Mouse (Mus musculus) MEL (cell line): ENCODE results near the gene Rdh5. TPM values are rescaled to one million over a fixed set of nuclear protein-coding genes. Genes with fewer than 3 reads are reported as not detected.

Experiments used
- DNase-seq: peaks from one replicate; pipeline ENCODE4 v3.0.0; 2011; ENCODE audit warnings: low read depth, low spot score
- H3K27ac ChIP-seq: 2 replicates; pipeline ENCODE4 v1.5.1; 2012; ENCODE audit warnings: low read depth, mild to moderate bottlenecking, control low read depth, low read length, moderate library complexity; ENCODE audit not compliant: control insufficient read depth
- H3K27me3 ChIP-seq, 2 experiments: fragments of 150-350 bp in 1 of 2; sonication (generic) in 1 of 2; 2 replicates each; pipeline ENCODE4 v1.6.1; 2012; ENCODE audit warnings: low read length in 2 of 2, mild to moderate bottlenecking in 2 of 2, improper control_type of control experiment in 1 of 2, moderate library complexity in 1 of 2; ENCODE audit not compliant: insufficient read depth in 2 of 2, control insufficient read depth in 1 of 2
- H3K36me3 ChIP-seq, 2 experiments: 2 replicates each; pipeline ENCODE4 v1.6.1; 2012 to 2014; ENCODE audit warnings: low read length in 2 of 2, improper control_type of control experiment in 1 of 2, inconsistent platforms in 1 of 2, mild to moderate bottlenecking in 1 of 2; ENCODE audit not compliant: insufficient read depth in 2 of 2, control insufficient read depth in 1 of 2
- H3K4me1 ChIP-seq, 2 experiments: fragments of 150-350 bp in 1 of 2; sonication (generic) in 1 of 2; 2 replicates each; pipeline ENCODE4 v1.6.1; 2012; ENCODE audit warnings: low read length in 2 of 2, improper control_type of control experiment in 1 of 2, mild to moderate bottlenecking in 1 of 2; ENCODE audit not compliant: insufficient read depth in 2 of 2, control insufficient read depth in 1 of 2
- H3K4me3 ChIP-seq, 2 experiments: fragments of 150-350 bp in 1 of 2; sonication (generic) in 1 of 2; 2 replicates each; pipeline ENCODE4 v1.5.1; 2012; ENCODE audit warnings: low read depth in 2 of 2, low read length in 2 of 2, mild to moderate bottlenecking in 2 of 2, moderate library complexity in 2 of 2, control low read depth in 1 of 2, improper control_type of control experiment in 1 of 2; ENCODE audit not compliant: control insufficient read depth in 1 of 2, insufficient read depth in 1 of 2
- H3K79me2 ChIP-seq: 2 replicates; pipeline ENCODE4 v1.6.1; 2012; ENCODE audit warnings: mild to moderate bottlenecking, low read length, moderate library complexity; ENCODE audit not compliant: control insufficient read depth, poor library complexity, insufficient read depth
- H3K9ac ChIP-seq: 2 replicates; pipeline ENCODE4 v1.6.1; 2012; ENCODE audit warnings: low read depth, mild to moderate bottlenecking, control low read depth, low read length, moderate library complexity; ENCODE audit not compliant: control insufficient read depth, poor library complexity, severe bottlenecking
- H3K9me3 ChIP-seq: fragments of 150-350 bp; sonication (generic); replicated peaks from 2 replicates; pipeline ENCODE4 v1.6.1; 2012; ENCODE audit warnings: mild to moderate bottlenecking, low read length, improper control_type of control experiment, moderate library complexity; ENCODE audit not compliant: insufficient read depth
- BHLHE40 ChIP-seq: IDR thresholded peaks from 2 replicates; pipeline ENCODE4 v1.6.1; 2012; ENCODE audit warnings: low read depth, mild to moderate bottlenecking, inconsistent platforms, low read length, improper control_type of control experiment, borderline replicate concordance
- CHD1 ChIP-seq: IDR thresholded peaks from 2 replicates; pipeline ENCODE4 v1.6.1; 2012; ENCODE audit warnings: low read depth, mild to moderate bottlenecking, inconsistent platforms, low read length, improper control_type of control experiment
- CHD2 ChIP-seq: IDR thresholded peaks from 2 replicates; pipeline ENCODE4 v1.6.1; 2011; ENCODE audit warnings: low read length, improper control_type of control experiment
- ELF1 ChIP-seq: IDR thresholded peaks from 2 replicates; pipeline ENCODE4 v1.6.1; 2014; ENCODE audit warnings: low read depth, mild to moderate bottlenecking, inconsistent platforms, low read length, improper control_type of control experiment, moderate library complexity
- EP300 ChIP-seq, 2 experiments: IDR thresholded peaks; 2 replicates each; pipeline ENCODE4 v1.6.1; 2011; ENCODE audit warnings: improper control_type of control experiment in 2 of 2, low read length in 2 of 2, low read depth in 1 of 2, mild to moderate bottlenecking in 1 of 2
- ETS1 ChIP-seq: IDR thresholded peaks from 2 replicates; pipeline ENCODE4 v1.6.1; 2012; ENCODE audit warnings: low read depth, mild to moderate bottlenecking, inconsistent platforms, low read length, improper control_type of control experiment, moderate library complexity
- GABPA ChIP-seq: IDR thresholded peaks from 2 replicates; pipeline ENCODE4 v1.6.1; 2012; ENCODE audit warnings: low read depth, mild to moderate bottlenecking, inconsistent platforms, low read length, improper control_type of control experiment, moderate library complexity
- GATA1 ChIP-seq: IDR thresholded peaks from 2 replicates; pipeline ENCODE4 v1.6.1; 2011; ENCODE audit warnings: low read depth, low read length, improper control_type of control experiment
- JUND ChIP-seq: IDR thresholded peaks from 2 replicates; pipeline ENCODE4 v1.6.1; 2011; ENCODE audit warnings: low read depth, mild to moderate bottlenecking, improper control_type of control experiment, low read length
- MXI1 ChIP-seq: IDR thresholded peaks from 2 replicates; pipeline ENCODE4 v1.6.1; 2011; ENCODE audit warnings: mild to moderate bottlenecking, low read depth, low read length, improper control_type of control experiment
- MYB ChIP-seq: IDR thresholded peaks from 2 replicates; pipeline ENCODE4 v1.6.1; 2011; ENCODE audit warnings: mild to moderate bottlenecking, low read depth, low read length, improper control_type of control experiment
- RCOR1 ChIP-seq: IDR thresholded peaks from 2 replicates; pipeline ENCODE4 v1.6.1; 2012; ENCODE audit warnings: low read depth, mild to moderate bottlenecking, inconsistent platforms, low read length, improper control_type of control experiment
- SMC3 ChIP-seq: IDR thresholded peaks from 2 replicates; pipeline ENCODE4 v1.6.1; 2011; ENCODE audit warnings: low read depth, low read length, improper control_type of control experiment
- UBTF ChIP-seq: IDR thresholded peaks from 2 replicates; pipeline ENCODE4 v1.6.1; 2012; ENCODE audit warnings: low read depth, mild to moderate bottlenecking, inconsistent platforms, low read length, improper control_type of control experiment, moderate library complexity, borderline replicate concordance; ENCODE audit not compliant: insufficient read depth
- USF1 ChIP-seq: IDR thresholded peaks from 2 replicates; pipeline ENCODE4 v1.6.1; 2014; ENCODE audit warnings: low read depth, mild to moderate bottlenecking, inconsistent platforms, low read length, improper control_type of control experiment, moderate library complexity
- ZC3H11A ChIP-seq: IDR thresholded peaks from 2 replicates; pipeline ENCODE4 v1.6.1; 2012; ENCODE audit warnings: low read depth, mild to moderate bottlenecking, inconsistent platforms, low read length, improper control_type of control experiment
- ZKSCAN1 ChIP-seq: IDR thresholded peaks from 2 replicates; pipeline ENCODE4 v1.6.1; 2012; ENCODE audit warnings: low read depth, mild to moderate bottlenecking, inconsistent platforms, low read length, improper control_type of control experiment, moderate library complexity
- polyA plus RNA-seq, 2 experiments: library from polyadenylated mRNA; stranded (reverse) in 1 of 2; unstranded in 1 of 2; fragments of >175 nt in 1 of 2; fragments of >200 nt in 1 of 2; gene quantifications; 2 replicates each; pipeline versions ENCODE4 v1.2.1 to v1.2.4; 2012; ENCODE audit warnings: low replicate concordance in 2 of 2, low read depth in 1 of 2; ENCODE audit not compliant: insufficient read length in 2 of 2, insufficient read depth in 1 of 2, missing spikeins in 1 of 2
- total RNA-seq: library from RNA; depleted of rRNA; stranded (reverse); fragments of 300-350 nt; gene quantifications from 2 replicates; pipeline ENCODE4 v1.2.3, GENCODE M21; 2012

Gene Rdh5
- total and polyA plus RNA-seq, 3 experiments, result 1.2 to 4.2 TPM; not detected in 1

DNA sequence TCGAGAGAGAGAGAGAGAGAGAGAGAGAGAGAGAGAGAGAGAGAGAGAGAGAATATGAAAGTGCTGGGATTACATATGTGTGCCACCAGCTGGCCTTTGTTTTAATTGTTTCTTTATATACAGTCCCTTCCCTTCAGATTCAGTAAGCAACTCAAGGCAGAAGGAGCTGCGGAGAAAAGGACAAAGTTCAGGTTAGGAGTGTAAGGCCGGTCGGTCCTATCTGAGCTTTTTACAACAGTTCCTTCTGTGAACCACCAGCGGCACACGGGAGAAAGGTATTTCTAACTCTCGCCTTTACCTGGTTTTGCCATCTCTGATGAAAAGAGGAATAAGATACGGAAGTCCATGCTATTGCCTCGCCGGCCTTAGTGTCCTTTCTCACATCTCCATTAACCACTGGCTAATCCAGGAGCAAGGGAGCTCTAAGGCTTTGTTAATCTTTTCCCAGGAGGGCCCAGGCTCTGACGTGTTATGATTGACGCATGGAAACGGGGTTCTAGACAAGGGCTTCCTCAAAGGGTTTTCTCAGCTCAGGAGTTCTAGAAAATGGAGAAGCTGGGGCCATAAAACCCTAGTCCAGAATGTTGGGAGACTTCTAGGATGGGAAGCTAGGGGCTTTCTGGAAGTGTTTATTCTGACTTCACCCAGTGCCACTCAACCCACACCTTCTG, 13.8 kb downstream of the Rdh5 start:
- no peak overlapping the region for H3K4me3 ChIP-seq
- H3K36me3 ChIP-seq, result no peaks in the 10 kb centered on the region
- H3K79me2 ChIP-seq, result no peaks in the 10 kb centered on the region
- H3K9ac ChIP-seq, result no peak overlapping the region
- no peak for TF ChIP-seq GABPA
- no peak for TF ChIP-seq JUND
- TF ChIP-seq MYB, result no peak
- TF ChIP-seq BHLHE40, result no peak
- no peak for TF ChIP-seq ZC3H11A
- TF ChIP-seq USF1, result no peak
- TF ChIP-seq CHD1, result no peak
- TF ChIP-seq EP300 (IDR thresholded peaks at IDR 0.05; ENCODE audit: low read depth in 1 of 2, low read length in 2 of 2), result no peak
- no peak for TF ChIP-seq ELF1
- TF ChIP-seq, all 39 proteins: peak for 0
- Histone ChIP-seq H3K27ac (no peak overlapping the region), H3K9me3 (no peaks in the 10 kb centered on the region), H3K4me1 (peaks cover 4% of the 10 kb centered on the region in 2 experiments; a peak in 3 of 4 replicates), H3K27me3 (peaks cover 0 to 1% of the 10 kb centered on the region in 2 experiments; a peak in 2 of 4 replicates)
- no peak for DNase-seq

DNA sequence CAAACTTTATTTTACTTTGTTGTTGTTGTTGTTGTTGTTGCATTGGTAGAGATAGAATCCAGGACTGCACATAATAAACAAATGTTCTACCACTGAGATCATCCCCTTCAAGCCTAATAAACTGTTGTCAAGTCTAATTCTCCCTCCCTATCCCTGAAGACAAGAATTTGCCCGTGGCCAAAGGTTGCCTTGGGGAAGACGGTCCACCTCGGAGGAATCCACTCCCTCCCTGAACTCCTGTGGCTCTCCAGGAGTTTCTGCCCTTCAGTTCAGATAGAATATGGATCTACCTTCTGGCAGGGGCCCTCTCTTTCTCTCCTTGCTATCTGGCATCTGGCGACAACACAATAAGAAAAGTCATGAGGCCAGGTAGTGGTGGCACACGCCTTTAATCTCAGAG, 17.9 kb downstream of the Rdh5 start:
- Histone ChIP-seq H3K27ac (no peak overlapping the region), H3K36me3 (peaks cover 0 to 5% of the 10 kb centered on the region in 2 experiments; a peak in 1 of 4 replicates), H3K79me2 (no peaks in the 10 kb centered on the region), H3K4me1 (peaks cover 14 to 17% of the 10 kb centered on the region in 2 experiments), H3K4me3 (no peak overlapping the region), H3K9ac (no peak overlapping the region), H3K9me3 (no peaks in the 10 kb centered on the region), H3K27me3 (no peaks in the 10 kb centered on the region; a peak in 1 of 4 replicates)
- TF ChIP-seq SMC3, result no peak
- TF ChIP-seq UBTF, result no peak
- TF ChIP-seq RCOR1, result no peak
- no peak for TF ChIP-seq CHD2
- TF ChIP-seq GATA1, result no peak
- no peak for TF ChIP-seq MXI1
- TF ChIP-seq ETS1, result no peak
- no peak for TF ChIP-seq ZKSCAN1
- no peak for TF ChIP-seq MYB
- DNase-seq, result no peak
